Comparison of ENCODE assay signal across 12 mouse cellular contexts in the genomic region with DNA sequence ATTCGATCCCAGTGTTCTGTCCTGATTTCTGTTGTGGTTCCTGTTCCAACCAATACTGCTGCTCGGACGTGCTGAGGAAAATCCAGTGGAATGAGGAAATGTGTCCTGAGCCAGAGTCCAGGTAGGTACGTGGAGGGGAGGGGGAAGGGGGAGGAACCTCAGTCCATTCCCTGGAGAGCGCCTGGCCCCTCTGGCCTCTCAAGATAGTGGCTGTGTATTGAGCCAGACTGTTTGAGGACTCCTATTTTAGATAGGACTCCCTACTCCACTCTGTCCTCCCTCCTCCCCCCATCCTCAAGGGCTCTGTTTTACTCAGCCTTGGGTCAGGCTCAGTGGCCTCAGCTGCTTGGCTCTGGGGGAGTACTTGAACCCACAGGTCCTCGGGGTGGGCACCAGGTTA. TPM values are rescaled to one million over a fixed set of nuclear protein-coding genes. Genes with fewer than 3 reads are reported as not detected.
DNase-seq lines count a peak whose midpoint lies in the region; ATAC-seq and TF ChIP-seq lines count a peak whose summit lies in the region.
"Had no signal": no experiment of that assay in that cellular context is flagged by ENCODE, and none has a peak within 500 bp of the region (broad histone marks: within the 10 kb centered on the region; RNA-seq: fewer than 3 reads in every experiment).

No protein-coding gene starts in this region.

- no peaks in the 10 kb centered on the region for H3K36me3 ChIP-seq in heart, embryonic 10.5 days
- H3K36me3 ChIP-seq in embryonic facial prominence, embryonic 15.5 days: no peaks in the 10 kb centered on the region
- no peaks in the 10 kb centered on the region for H3K36me3 ChIP-seq in kidney, embryonic 16.5 days (ENCODE audit: insufficient read depth, low read length)
- no peaks in the 10 kb centered on the region for H3K36me3 ChIP-seq in lung, postnatal 0 days (ENCODE audit: insufficient read depth, low read length)

- H3K9ac ChIP-seq in embryonic facial prominence, embryonic 15.5 days: no peak overlapping the region
- H3K9ac ChIP-seq in kidney, embryonic 16.5 days (replicated peaks; ENCODE audit: low read length): 0 out of 2 replicates have a peak overlapping the region, but pooled peaks have one; percentile 22
- 0 out of 2 replicates have a peak overlapping the region, but pooled peaks have one; percentile 12 for H3K9ac ChIP-seq in lung, postnatal 0 days (replicated peaks; ENCODE audit: low read depth)

- H3K27me3 ChIP-seq in heart, embryonic 10.5 days (ENCODE audit: insufficient read depth, poor library complexity, severe bottlenecking): no peaks in the 10 kb centered on the region
- H3K27me3 ChIP-seq in embryonic facial prominence, embryonic 15.5 days: no peaks in the 10 kb centered on the region
- no peaks in the 10 kb centered on the region for H3K27me3 ChIP-seq in kidney, embryonic 16.5 days (ENCODE audit: insufficient read depth, low read length)
- no peaks in the 10 kb centered on the region for H3K27me3 ChIP-seq in lung, postnatal 0 days (replicated peaks; ENCODE audit: insufficient read depth, low read length)

- H3K4me3 ChIP-seq in heart, embryonic 10.5 days: peak overlapping the region; percentile 74
- H3K4me3 ChIP-seq in embryonic facial prominence, embryonic 15.5 days (replicated peaks): no peak overlapping the region
- no peak overlapping the region; the same call in 1 of the 2 replicates for H3K4me3 ChIP-seq in kidney, embryonic 16.5 days (ENCODE audit: low read length)
- H3K4me3 ChIP-seq in lung, postnatal 0 days (ENCODE audit: low read depth, low read length): peak overlapping the region; percentile 82

- no peak for DNase-seq in heart, embryonic 10.5 days (ENCODE audit: low spot score)
- no peak for DNase-seq in heart, postnatal 4 days
- DNase-seq in lung, postnatal 0 days (ENCODE audit: low spot score): peak; percentile 86
- no peak for DNase-seq in spleen, adult 12 weeks (ENCODE audit: low spot score)
- DNase-seq in left cerebral cortex, adult 11 months (ENCODE audit: low spot score): no peak
- DNase-seq in adipocyte (ENCODE audit: low spot score): no peak
- DNase-seq: adrenal gland, postnatal 36 days; cerebellum, postnatal 36 days; thymus, postnatal 25 days had no signal

- TF ChIP-seq CTCF in lung, postnatal 0 days (IDR thresholded peaks at IDR 0.05): no peak

- no peak for TF ChIP-seq EP300 in lung, postnatal 0 days (IDR thresholded peaks at IDR 0.05)

- ATAC-seq in embryonic facial prominence, embryonic 15.5 days (ENCODE audit: insufficient number of reproducible peaks, low FRiP score, low TSS enrichment, low read depth): peak; percentile 40; the same call in 1 of the 2 replicates
- 0 out of 2 replicates have a peak, but pooled peaks have one; percentile 20 for ATAC-seq in kidney, embryonic 16.5 days (ENCODE audit: low FRiP score, low TSS enrichment)
- peak; percentile 80 for ATAC-seq in lung, postnatal 0 days
- ATAC-seq: CD4-positive, CD25-positive, alpha-beta regulatory T cell, adult 4 months had no signal

- H3K4me2 ChIP-seq in embryonic facial prominence, embryonic 15.5 days (replicated peaks): 0 out of 2 replicates have a peak overlapping the region, but pooled peaks have one; percentile 8
- peak overlapping the region; percentile 82; the same call in 1 of the 2 replicates for H3K4me2 ChIP-seq in kidney, embryonic 16.5 days (replicated peaks; ENCODE audit: low read depth, low read length)
- H3K4me2 ChIP-seq in lung, postnatal 0 days (replicated peaks; ENCODE audit: low read depth, low read length): peak overlapping the region; percentile 78

- peaks cover 42% of the 10 kb centered on the region for H3K4me1 ChIP-seq in heart, embryonic 10.5 days
- peaks cover 34% of the 10 kb centered on the region for H3K4me1 ChIP-seq in embryonic facial prominence, embryonic 15.5 days
- peaks cover 22% of the 10 kb centered on the region for H3K4me1 ChIP-seq in kidney, embryonic 16.5 days (ENCODE audit: insufficient read depth, low read length)
- H3K4me1 ChIP-seq in lung, postnatal 0 days (ENCODE audit: insufficient read depth, low read depth, low read length): peaks cover 18% of the 10 kb centered on the region; the same call in 1 of the 2 replicates

- WGBS in heart, embryonic 10.5 days: 33% methylated on average over 6 of the region's 6 CpGs
- WGBS in embryonic facial prominence, embryonic 15.5 days: 58% methylated on average over 6 of the region's 6 CpGs
- 62% methylated on average over 6 of the region's 6 CpGs for WGBS in kidney, embryonic 16.5 days
- 41% methylated on average over 6 of the region's 6 CpGs for WGBS in lung, postnatal 0 days

- peak overlapping the region; percentile 53 for H3K27ac ChIP-seq in heart, embryonic 10.5 days
- no peak overlapping the region for H3K27ac ChIP-seq in embryonic facial prominence, embryonic 15.5 days (replicated peaks)
- H3K27ac ChIP-seq in kidney, embryonic 16.5 days (ENCODE audit: low read length): 0 out of 2 replicates have a peak overlapping the region, but pooled peaks have one; percentile 12
- H3K27ac ChIP-seq in lung, postnatal 0 days (ENCODE audit: low read length): peak overlapping the region; percentile 95

- no peaks in the 10 kb centered on the region for H3K9me3 ChIP-seq in heart, embryonic 10.5 days
- no peaks in the 10 kb centered on the region for H3K9me3 ChIP-seq in embryonic facial prominence, embryonic 15.5 days (replicated peaks)
- H3K9me3 ChIP-seq in kidney, embryonic 16.5 days (ENCODE audit: low read length): no peaks in the 10 kb centered on the region
- H3K9me3 ChIP-seq in lung, postnatal 0 days (ENCODE audit: low read length): no peaks in the 10 kb centered on the region

RNA-seq across cellular contexts. Expression of a gene that starts 2.5 kb away (rescaled TPM):
- 58.2 and 68.5 TPM in 2 replicates for polyA plus RNA-seq in heart, embryonic 10.5 days (2016; fragmentation: Nextera tagmentation; extraction: Ambion mirVana)
- total RNA-seq in heart, postnatal 4 days (2021): 10 to 100 TPM; 48.2 to 50.4 TPM
- 106 and 116 TPM in 2 replicates for polyA plus RNA-seq in embryonic facial prominence, embryonic 15.5 days (2015; fragmentation: Nextera tagmentation; extraction: Ambion mirVana)
- polyA plus RNA-seq in kidney, embryonic 16.5 days (2015; fragmentation: Nextera tagmentation; extraction: Ambion mirVana): 104 and 110 TPM in 2 replicates
- polyA plus RNA-seq in lung, postnatal 0 days (2015; fragmentation: Nextera tagmentation; extraction: Ambion mirVana): 194 and 216 TPM in 2 replicates

RNA-seq across cellular contexts. Expression of a gene that starts 18.6 kb away (rescaled TPM):
- polyA plus RNA-seq in heart, embryonic 10.5 days (2016; fragmentation: Nextera tagmentation; extraction: Ambion mirVana): 8.2 and 8.9 TPM in 2 replicates
- 1 to 10 TPM; 9.1 to 9.3 TPM for total RNA-seq in heart, postnatal 4 days (2021)
- polyA plus RNA-seq in embryonic facial prominence, embryonic 15.5 days (2015; fragmentation: Nextera tagmentation; extraction: Ambion mirVana): 21.0 and 22.5 TPM in 2 replicates
- polyA plus RNA-seq in kidney, embryonic 16.5 days (2015; fragmentation: Nextera tagmentation; extraction: Ambion mirVana): 13.6 and 16.6 TPM in 2 replicates
- polyA plus RNA-seq in lung, postnatal 0 days (2015; fragmentation: Nextera tagmentation; extraction: Ambion mirVana): 19.3 and 20.9 TPM in 2 replicates

RNA-seq across cellular contexts. Expression of a gene that starts 33.0 kb away (rescaled TPM):
- polyA plus RNA-seq in heart, embryonic 10.5 days (2016; fragmentation: Nextera tagmentation; extraction: Ambion mirVana): 20.6 and 26.8 TPM in 2 replicates
- 10 to 100 TPM; 10.4 to 11.1 TPM for total RNA-seq in heart, postnatal 4 days (2021)
- polyA plus RNA-seq in embryonic facial prominence, embryonic 15.5 days (2015; fragmentation: Nextera tagmentation; extraction: Ambion mirVana): 26.8 and 30.8 TPM in 2 replicates
- 26.7 and 30.7 TPM in 2 replicates for polyA plus RNA-seq in kidney, embryonic 16.5 days (2015; fragmentation: Nextera tagmentation; extraction: Ambion mirVana)
- 11.4 and 12.6 TPM in 2 replicates for polyA plus RNA-seq in lung, postnatal 0 days (2015; fragmentation: Nextera tagmentation; extraction: Ambion mirVana)

RNA-seq across cellular contexts. Expression of a gene that starts 41.4 kb away (rescaled TPM):
- polyA plus RNA-seq in heart, embryonic 10.5 days (2016; fragmentation: Nextera tagmentation; extraction: Ambion mirVana): 19.1 and 19.7 TPM in 2 replicates
- 10 to 100 TPM; 11.5 to 12.2 TPM for total RNA-seq in heart, postnatal 4 days (2021)
- 13.7 and 16.6 TPM in 2 replicates for polyA plus RNA-seq in embryonic facial prominence, embryonic 15.5 days (2015; fragmentation: Nextera tagmentation; extraction: Ambion mirVana)
- polyA plus RNA-seq in kidney, embryonic 16.5 days (2015; fragmentation: Nextera tagmentation; extraction: Ambion mirVana): 16.5 and 16.8 TPM in 2 replicates
- 6.8 and 7.2 TPM in 2 replicates for polyA plus RNA-seq in lung, postnatal 0 days (2015; fragmentation: Nextera tagmentation; extraction: Ambion mirVana)

RNA-seq across cellular contexts. Expression of a gene that starts 41.5 kb away (rescaled TPM):
- 734 and 774 TPM in 2 replicates for polyA plus RNA-seq in heart, embryonic 10.5 days (2016; fragmentation: Nextera tagmentation; extraction: Ambion mirVana)
- 100 to 1,000 TPM; 294 to 307 TPM for total RNA-seq in heart, postnatal 4 days (2021)
- polyA plus RNA-seq in embryonic facial prominence, embryonic 15.5 days (2015; fragmentation: Nextera tagmentation; extraction: Ambion mirVana): 509 and 534 TPM in 2 replicates
- 494 and 537 TPM in 2 replicates for polyA plus RNA-seq in kidney, embryonic 16.5 days (2015; fragmentation: Nextera tagmentation; extraction: Ambion mirVana)
- polyA plus RNA-seq in lung, postnatal 0 days (2015; fragmentation: Nextera tagmentation; extraction: Ambion mirVana): 375 and 393 TPM in 2 replicates

Comparison
In these comparisons a context has a peak if more than half of its experiments do, and no peak if none do; other contexts are left out.
1. H3K4me3 ChIP-seq: peak in heart, embryonic 10.5 days (single experiment) and lung, postnatal 0 days (single experiment); none in embryonic facial prominence, embryonic 15.5 days (single experiment) and kidney, embryonic 16.5 days (single experiment).
2. ATAC-seq: peak in every context shown above with its lines; median percentile 80 in lung, postnatal 0 days; 40 in embryonic facial prominence, embryonic 15.5 days; 20 in kidney, embryonic 16.5 days.
3. H3K4me2 ChIP-seq: peak in every context shown above with its lines; median percentile 82 in kidney, embryonic 16.5 days; 78 in lung, postnatal 0 days; 8 in embryonic facial prominence, embryonic 15.5 days.